Mouse (Mus musculus) forebrain, embryonic 14.5 days (tissue): ENCODE data around the gene Gm43064. TPM values are rescaled to one million over a fixed set of nuclear protein-coding genes. Genes with fewer than 3 reads are reported as not detected.
"Not testable (repeated sequence)": the region's sequence is repeated elsewhere in the genome, so short reads cannot be mapped to it uniquely, and the experiment has no call there.

Source experiments
- ATAC-seq: fragments of 200-750 bp; cut with Nextera tagmentation; 2 replicates; pipeline ENCODE4 v1.8.0; 2017; ENCODE audit warnings: mild to moderate bottlenecking, moderate library complexity
- DNase-seq: peaks from one replicate; pipeline ENCODE4 v3.0.0-alpha.2; 2015; ENCODE audit warnings: low spot score
- H3K27ac ChIP-seq: fragments of 300-500 bp; sonication (generic); 2 replicates; pipeline ENCODE4 v1.5.1; 2014; ENCODE audit warnings: low read depth, mild to moderate bottlenecking, control low read depth, low read length, moderate library complexity
- H3K27me3 ChIP-seq: fragments of 300-500 bp; sonication (generic); replicated peaks from 2 replicates; pipeline ENCODE4 v1.6.1; 2014; ENCODE audit warnings: low read length, control low read depth, mixed read lengths; ENCODE audit not compliant: control insufficient read depth, insufficient read depth
- H3K36me3 ChIP-seq: fragments of 300-500 bp; sonication (generic); 2 replicates; pipeline ENCODE4 v1.6.1; 2014; ENCODE audit warnings: low read length, control low read depth; ENCODE audit not compliant: control insufficient read depth, insufficient read depth
- H3K4me1 ChIP-seq: fragments of 300-500 bp; sonication (generic); 2 replicates; pipeline ENCODE4 v1.6.1; 2014; ENCODE audit warnings: antibody characterized with exemption, low read length, control low read depth; ENCODE audit not compliant: control insufficient read depth, insufficient read depth
- H3K4me2 ChIP-seq: fragments of 300-500 bp; sonication (generic); 2 replicates; pipeline ENCODE4 v1.6.1; 2014; ENCODE audit warnings: mild to moderate bottlenecking, control low read depth, low read length
- H3K4me3 ChIP-seq: fragments of 300-500 bp; sonication (generic); 2 replicates; pipeline ENCODE4 v1.5.1; 2014; ENCODE audit warnings: low read depth, low read length, control low read depth
- H3K9ac ChIP-seq: fragments of 300-500 bp; sonication (generic); 2 replicates; pipeline ENCODE4 v1.6.1; 2014; ENCODE audit warnings: mild to moderate bottlenecking, low read length, control low read depth, moderate library complexity
- H3K9me3 ChIP-seq: fragments of 300-500 bp; sonication (generic); replicated peaks from 2 replicates; pipeline ENCODE4 v1.6.1; 2016; ENCODE audit warnings: low read length, control low read depth, mixed read lengths; ENCODE audit not compliant: control insufficient read depth
- WGBS: fragments of 180-500 bp; shearing (Covaris S2); extraction: QIAGEN DNeasy Blood & Tissue Kit; methylation state at CpG from one replicate; pipeline ENCODE4 v1.1.7; 2014; 5-methylcytosine and 5-hydroxymethylcytosine counted together
- polyA plus RNA-seq: library from polyadenylated mRNA; unstranded; fragments of >200 nt; fragmentation: Nextera tagmentation; extraction: Ambion mirVana; gene quantifications from 2 replicates; pipeline ENCODE4 v1.2.1, GENCODE M21; 2014

Gene Gm43064
- polyA plus RNA-seq, 1 experiment from 2014 or later, result 0.18 TPM

DNA sequence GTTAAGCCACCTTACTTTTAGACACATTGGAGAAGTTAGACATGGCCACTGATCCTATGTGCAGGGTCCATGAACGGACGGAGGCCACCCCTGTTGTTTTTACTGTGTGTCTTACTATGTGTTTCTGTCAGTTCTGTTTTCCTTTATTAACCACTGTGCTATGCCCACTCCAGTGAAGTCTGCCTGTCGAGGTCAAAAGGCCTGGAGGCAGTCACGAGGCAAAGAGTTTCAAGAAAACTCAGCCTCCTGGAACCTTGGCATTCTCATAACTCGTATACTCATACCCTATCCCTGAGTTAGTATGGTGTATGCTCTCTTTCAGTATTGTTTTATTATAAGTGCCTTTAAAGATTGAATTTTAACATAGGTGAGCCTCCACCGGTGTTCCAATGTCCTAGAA lies 30.3 kb downstream of the Gm43064 start:
- no peak overlapping the region for H3K9ac ChIP-seq
- no peaks in the 10 kb centered on the region for H3K9me3 ChIP-seq
- no peaks in the 10 kb centered on the region for H3K27me3 ChIP-seq
- no peak overlapping the region for H3K4me3 ChIP-seq
- no peaks in the 10 kb centered on the region for H3K4me1 ChIP-seq
- H3K27ac ChIP-seq, result no peak overlapping the region
- no peaks in the 10 kb centered on the region for H3K36me3 ChIP-seq
- ATAC-seq, result no peak
- no peak for DNase-seq
- H3K4me2 ChIP-seq, result no peak overlapping the region
- 91% methylated on average over 6 of the region's 6 CpGs for WGBS

DNA sequence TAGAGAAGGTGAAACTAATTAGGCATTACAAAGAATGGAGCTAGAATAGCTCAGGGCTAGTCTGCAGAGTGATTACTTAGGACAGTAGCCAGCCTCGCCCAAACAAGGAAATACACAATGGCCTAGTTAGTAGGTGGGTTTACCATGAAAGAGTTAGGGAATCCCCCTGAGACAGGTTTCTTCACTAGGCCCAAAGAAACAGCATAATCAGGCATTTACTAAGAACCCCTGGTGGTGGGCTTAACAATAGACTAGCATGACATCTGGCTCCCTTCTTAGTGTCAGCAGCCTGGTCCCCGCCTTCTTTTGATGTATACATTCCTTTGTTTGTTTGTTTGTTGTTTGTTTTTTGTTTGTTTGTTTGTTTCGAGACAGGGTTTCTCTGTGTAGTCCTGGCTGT lies 30.8 kb downstream of the Gm43064 start:
- not testable (repeated sequence) for ATAC-seq, H3K36me3 ChIP-seq, H3K4me3 ChIP-seq, H3K9me3 ChIP-seq, H3K27ac ChIP-seq, H3K9ac ChIP-seq, H3K27me3 ChIP-seq, H3K4me2 ChIP-seq, H3K4me1 ChIP-seq, DNase-seq
- 79% methylated on average over 3 of the region's 3 CpGs for WGBS

DNA sequence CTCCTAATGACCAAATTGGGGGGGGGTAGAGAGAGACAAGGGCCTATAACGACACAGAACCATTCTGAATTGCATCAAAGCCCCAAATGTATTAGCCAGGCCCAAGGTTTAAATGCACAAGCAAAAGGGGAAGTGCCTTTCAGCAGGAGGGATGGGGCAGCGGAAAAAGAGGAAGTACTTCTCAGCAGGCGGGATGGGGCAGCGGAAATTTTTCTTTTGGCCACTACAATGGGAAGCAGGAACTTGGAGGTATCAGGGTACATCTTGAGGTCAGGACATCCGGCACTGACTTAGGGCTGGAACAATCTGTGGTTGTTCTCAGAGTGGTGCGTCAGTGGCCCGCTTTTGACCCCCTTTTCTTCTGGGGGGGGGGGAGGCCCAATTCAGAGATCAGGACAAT lies 31.6 kb downstream of the Gm43064 start:
- WGBS, result 92% methylated on average over 7 of the region's 7 CpGs
- not testable (repeated sequence) for H3K4me1 ChIP-seq, ATAC-seq, H3K4me2 ChIP-seq, H3K27ac ChIP-seq, DNase-seq, H3K36me3 ChIP-seq, H3K9ac ChIP-seq, H3K4me3 ChIP-seq, H3K9me3 ChIP-seq, H3K27me3 ChIP-seq

DNA sequence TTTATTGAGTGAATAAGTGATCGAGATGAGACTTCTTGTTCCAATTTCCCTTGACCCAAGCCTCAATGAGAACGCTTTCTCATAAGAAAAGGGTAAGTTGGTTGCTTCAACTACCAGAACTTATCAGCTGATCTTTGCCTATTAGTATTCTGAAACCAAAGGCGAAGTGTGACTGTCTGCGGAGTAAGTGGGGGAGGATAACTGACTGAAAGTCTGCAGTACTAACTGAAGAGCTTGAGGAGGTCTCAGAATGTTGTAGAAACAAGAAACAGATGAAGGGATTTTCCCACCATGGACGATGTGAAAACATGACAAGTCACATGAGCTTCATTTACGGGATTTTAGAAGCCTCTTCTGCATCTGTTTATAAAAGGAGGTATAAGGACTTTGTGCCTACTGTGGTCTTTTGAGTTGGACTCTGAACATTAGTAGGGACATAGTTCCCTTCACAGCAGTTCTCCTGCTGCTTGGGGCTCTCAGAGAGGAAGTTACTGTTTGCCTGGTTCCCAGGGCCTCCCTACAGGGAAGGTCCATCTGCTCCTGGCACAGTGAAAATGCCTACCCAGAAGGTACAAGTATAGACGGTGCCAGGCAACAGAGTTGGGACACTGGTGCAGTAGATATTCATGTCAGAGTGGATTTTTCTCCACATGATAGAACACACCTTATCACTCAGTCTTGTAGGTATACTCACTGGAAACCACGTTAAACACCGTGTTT lies 41.4 kb downstream of the Gm43064 start:
- no peak overlapping the region for H3K4me2 ChIP-seq
- no peaks in the 10 kb centered on the region for H3K36me3 ChIP-seq
- no peaks in the 10 kb centered on the region for H3K9me3 ChIP-seq
- DNase-seq (no peak), ATAC-seq (no peak)
- H3K4me1 ChIP-seq, result no peaks in the 10 kb centered on the region
- WGBS, result 83% methylated on average over 9 of the region's 9 CpGs
- no peaks in the 10 kb centered on the region for H3K27me3 ChIP-seq
- H3K9ac ChIP-seq, result no peak overlapping the region
- no peak overlapping the region for H3K4me3 ChIP-seq
- no peak overlapping the region for H3K27ac ChIP-seq

DNA sequence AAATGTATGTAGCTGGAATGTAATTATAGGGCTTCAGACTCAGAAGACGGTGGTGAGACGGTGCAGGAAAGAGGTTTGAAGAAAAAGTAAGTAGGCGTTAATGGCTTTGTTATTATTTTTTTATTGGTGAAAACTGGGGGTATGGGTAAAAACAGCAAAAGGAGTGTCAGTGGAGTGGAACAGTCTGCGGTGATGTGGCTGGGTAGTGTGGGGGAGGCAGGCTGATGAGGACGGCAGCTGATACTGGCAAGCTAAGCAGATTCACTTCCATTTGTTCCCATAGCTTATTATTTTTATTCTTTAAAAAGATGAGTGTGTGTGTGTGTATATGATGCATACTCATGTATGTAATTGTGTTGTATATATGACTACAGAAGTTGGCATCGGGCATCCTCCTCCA lies 42.1 kb downstream of the Gm43064 start:
- ATAC-seq (no peak), DNase-seq (no peak)
- Histone ChIP-seq H3K9ac (no peak overlapping the region), H3K4me3 (no peak overlapping the region), H3K27ac (no peak overlapping the region), H3K27me3 (no peaks in the 10 kb centered on the region), H3K4me1 (no peaks in the 10 kb centered on the region), H3K9me3 (no peaks in the 10 kb centered on the region), H3K36me3 (no peaks in the 10 kb centered on the region), H3K4me2 (no peak overlapping the region)
- WGBS, result 92% methylated on average over 6 of the region's 6 CpGs

DNA sequence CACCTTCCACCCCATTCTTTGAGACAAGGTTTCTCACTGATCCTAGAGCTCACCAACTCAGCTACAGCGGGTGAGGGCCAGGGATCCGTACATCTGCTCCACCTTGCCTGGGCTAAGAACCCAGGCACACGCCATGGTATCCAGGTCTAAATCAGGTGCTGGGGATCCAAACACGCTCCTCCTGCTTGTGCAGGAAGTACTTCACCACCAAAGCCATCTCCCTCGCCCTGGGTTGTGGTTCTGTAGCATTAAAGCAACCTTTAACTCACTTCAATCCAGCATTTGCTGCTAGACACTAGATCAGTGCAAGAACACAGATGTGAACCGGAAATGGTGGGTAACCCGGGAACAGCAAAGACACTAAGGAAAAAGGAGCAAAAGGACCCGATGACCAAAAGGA lies 42.5 kb downstream of the Gm43064 start:
- H3K36me3 ChIP-seq, result no peaks in the 10 kb centered on the region
- H3K27me3 ChIP-seq, result no peaks in the 10 kb centered on the region
- no peak for ATAC-seq
- 92% methylated on average over 8 of the region's 8 CpGs for WGBS
- no peaks in the 10 kb centered on the region for H3K4me1 ChIP-seq
- no peak for DNase-seq
- no peak overlapping the region for H3K9ac ChIP-seq
- H3K4me2 ChIP-seq, result no peak overlapping the region
- no peak overlapping the region for H3K27ac ChIP-seq
- H3K4me3 ChIP-seq, result no peak overlapping the region
- H3K9me3 ChIP-seq, result no peaks in the 10 kb centered on the region

DNA sequence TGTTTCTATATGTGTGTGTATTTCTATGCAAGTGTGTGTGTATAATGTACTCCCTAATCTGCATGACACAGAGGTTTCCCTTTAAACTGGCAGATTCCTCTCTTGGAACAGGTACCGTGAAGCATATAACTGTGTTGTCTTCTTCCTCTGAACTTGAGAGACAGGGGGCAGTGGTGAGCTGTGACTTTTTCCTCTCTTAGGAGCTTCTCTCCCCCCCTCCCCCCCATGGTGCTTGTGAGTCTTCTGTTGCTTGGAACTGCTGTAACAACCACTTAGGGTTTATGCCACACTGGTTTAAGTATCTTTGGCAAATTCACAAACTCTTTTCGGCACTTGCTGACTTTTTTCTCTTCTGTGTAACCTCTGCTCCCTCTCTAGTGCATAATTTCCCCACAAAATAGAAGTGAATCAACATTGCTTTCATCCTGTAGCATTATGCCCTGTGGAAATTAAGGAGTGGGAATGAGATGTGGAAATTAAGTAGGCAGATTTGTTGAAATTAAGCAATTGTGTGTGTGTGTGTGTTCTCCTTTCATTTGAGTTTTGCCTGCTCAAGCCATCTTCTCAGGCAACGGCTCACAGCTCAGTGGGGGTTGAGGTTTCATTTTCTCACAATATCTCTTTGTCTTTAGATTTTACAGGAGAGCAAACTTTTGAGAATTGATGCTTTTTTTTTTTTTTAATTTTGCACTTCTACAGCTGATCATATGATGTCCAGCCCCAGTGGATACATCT lies 43.4 kb downstream of the Gm43064 start:
- no peaks in the 10 kb centered on the region for H3K9me3 ChIP-seq
- H3K4me1 ChIP-seq, result no peaks in the 10 kb centered on the region
- H3K27ac ChIP-seq, result no peak overlapping the region
- H3K4me2 ChIP-seq, result no peak overlapping the region
- no peak overlapping the region for H3K9ac ChIP-seq
- ATAC-seq (no peak), DNase-seq (peak; percentile 29)
- WGBS, result 70% methylated on average over 3 of the region's 3 CpGs
- no peak overlapping the region for H3K4me3 ChIP-seq
- H3K36me3 ChIP-seq, result no peaks in the 10 kb centered on the region
- no peaks in the 10 kb centered on the region for H3K27me3 ChIP-seq

DNA sequence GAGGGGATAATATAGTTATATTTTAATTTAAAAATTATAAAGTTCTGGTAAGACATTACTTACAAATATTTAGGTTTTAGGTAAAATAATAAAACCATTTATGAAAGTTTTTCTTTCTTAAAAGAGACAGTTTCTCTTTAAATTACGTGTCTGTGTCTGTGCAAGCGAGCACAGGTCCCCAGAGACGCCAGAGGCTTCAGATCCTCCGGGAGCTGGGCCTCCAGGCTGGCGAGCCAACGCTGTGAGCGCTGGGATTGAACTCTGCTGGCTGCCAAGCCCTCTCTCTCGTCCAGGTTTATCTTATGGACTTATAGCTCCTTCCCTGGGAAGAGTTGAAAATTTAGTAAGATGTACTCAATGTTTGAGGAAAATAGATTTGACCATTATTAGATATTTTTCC lies 44.4 kb downstream of the Gm43064 start:
- Histone ChIP-seq H3K9ac (no peak overlapping the region), H3K27ac (no peak overlapping the region), H3K4me2 (no peak overlapping the region), H3K9me3 (no peaks in the 10 kb centered on the region), H3K36me3 (no peaks in the 10 kb centered on the region), H3K4me1 (no peaks in the 10 kb centered on the region), H3K4me3 (no peak overlapping the region), H3K27me3 (no peaks in the 10 kb centered on the region)
- ATAC-seq (no peak), DNase-seq (no peak)
- WGBS, result 76% methylated on average over 8 of the region's 8 CpGs

DNA sequence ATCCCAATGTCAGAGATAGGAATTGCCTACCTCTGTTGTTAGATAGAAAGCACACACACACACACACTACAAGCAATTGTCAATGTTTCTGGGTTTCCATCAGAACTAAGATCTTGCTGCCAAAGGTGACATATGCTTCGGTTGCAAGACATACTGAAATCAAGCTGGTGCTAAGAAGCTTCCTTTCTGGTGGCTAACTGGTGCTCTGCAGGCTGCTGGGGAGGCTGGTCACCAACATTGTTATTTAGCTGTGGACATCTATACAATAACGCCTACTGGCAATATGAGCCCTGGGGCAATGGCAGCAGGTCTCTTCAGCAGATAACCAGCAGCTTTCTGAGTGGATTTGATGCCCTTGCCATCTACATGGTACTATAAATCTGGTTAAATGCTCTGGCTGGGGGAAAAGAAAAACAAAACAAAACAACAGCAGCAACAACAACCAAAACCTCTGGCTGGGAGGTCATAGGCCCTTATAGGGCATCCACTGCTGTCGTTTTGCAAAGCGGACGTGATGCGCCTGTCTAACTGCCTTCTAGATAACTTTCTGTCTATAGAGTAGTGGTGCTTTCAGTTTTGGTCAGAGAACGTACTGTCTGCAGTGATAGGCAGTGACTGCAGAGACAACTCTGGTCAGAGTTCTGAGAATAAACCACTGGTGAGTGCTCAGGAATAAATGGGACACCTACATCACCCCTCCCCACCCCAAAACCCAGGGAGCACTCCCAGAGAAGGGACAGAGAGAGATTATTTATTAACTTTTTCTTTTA lies 47.8 kb downstream of the Gm43064 start:
- Histone ChIP-seq H3K27me3 (no peaks in the 10 kb centered on the region), H3K9me3 (no peaks in the 10 kb centered on the region), H3K9ac (no peak overlapping the region), H3K4me3 (no peak overlapping the region), H3K4me1 (no peaks in the 10 kb centered on the region), H3K36me3 (no peaks in the 10 kb centered on the region), H3K4me2 (no peak overlapping the region), H3K27ac (no peak overlapping the region)
- DNase-seq, result peak; percentile 1
- 90% methylated on average over 7 of the region's 7 CpGs for WGBS
- ATAC-seq, result no peak
